ENCODE assay signal across 10 mouse cellular contexts in genomic region chr5:104472371-104472770, GRCm38 (mm10). TPM values are rescaled to one million over a fixed set of nuclear protein-coding genes. Genes with fewer than 3 reads are reported as not detected.
A peak's percentile ranks its signal among the peaks of the same experiment; 100 is the strongest.
DNase-seq lines count a peak whose midpoint lies in the region; ATAC-seq and TF ChIP-seq lines count a peak whose summit lies in the region.
"Had no signal": no experiment of that assay in that cellular context is flagged by ENCODE, and none has a peak within 500 bp of the region (broad histone marks: within the 10 kb centered on the region; RNA-seq: fewer than 3 reads in every experiment).

No protein-coding gene starts in this region.

- H3K4me1 ChIP-seq in heart, adult 2 months (ENCODE audit: control insufficient read depth, insufficient read depth, low read length), result no peaks in the 10 kb centered on the region
- H3K4me1 ChIP-seq in heart, embryonic 12.5 days (replicated peaks), result no peaks in the 10 kb centered on the region
- H3K4me1 ChIP-seq in liver, embryonic 14.5 days (replicated peaks; ENCODE audit: control insufficient read depth in 2 of 2, insufficient read depth in 2 of 2, low read length in 1 of 2), result no peaks in the 10 kb centered on the region
- no peaks in the 10 kb centered on the region for H3K4me1 ChIP-seq in liver, embryonic 12.5 days
- no peaks in the 10 kb centered on the region for H3K4me1 ChIP-seq in forebrain, embryonic 10.5 days
- H3K4me1 ChIP-seq: embryonic facial prominence, embryonic 13.5 days; heart, embryonic 13.5 days had no signal

- ATAC-seq in heart, embryonic 12.5 days (ENCODE audit: insufficient number of reproducible peaks, low FRiP score), result no peak
- ATAC-seq in liver, embryonic 14.5 days (ENCODE audit: insufficient read depth), result no peak
- ATAC-seq in liver, embryonic 12.5 days, result no peak

- no peak for TF ChIP-seq POLR2A in heart, adult 2 months (IDR thresholded peaks at IDR 0.05; ENCODE audit: insufficient read depth, low read depth, low read length)

- no peaks in the 10 kb centered on the region for H3K36me3 ChIP-seq in heart, adult 2 months (ENCODE audit: control insufficient read depth, insufficient read depth, low read length)
- H3K36me3 ChIP-seq in heart, embryonic 12.5 days, result peaks cover 50% of the 10 kb centered on the region
- no peaks in the 10 kb centered on the region for H3K36me3 ChIP-seq in liver, embryonic 14.5 days (replicated peaks; ENCODE audit: control insufficient read depth, insufficient read depth, low read depth)
- peaks cover 20% of the 10 kb centered on the region for H3K36me3 ChIP-seq in liver, embryonic 12.5 days
- peaks cover 58% of the 10 kb centered on the region for H3K36me3 ChIP-seq in forebrain, embryonic 10.5 days (replicated peaks)

- no peaks in the 10 kb centered on the region for H3K27me3 ChIP-seq in heart, adult 2 months (ENCODE audit: control insufficient read depth, insufficient read depth, low read length)
- H3K27me3 ChIP-seq in heart, embryonic 12.5 days (replicated peaks), result no peaks in the 10 kb centered on the region
- no peaks in the 10 kb centered on the region for H3K27me3 ChIP-seq in liver, embryonic 14.5 days (ENCODE audit: control insufficient read depth, insufficient read depth, low read length)
- H3K27me3 ChIP-seq in liver, embryonic 12.5 days (replicated peaks), result no peaks in the 10 kb centered on the region
- H3K27me3 ChIP-seq in forebrain, embryonic 10.5 days (ENCODE audit: poor library complexity, severe bottlenecking), result no peaks in the 10 kb centered on the region
- H3K27me3 ChIP-seq: embryonic facial prominence, embryonic 13.5 days; heart, embryonic 13.5 days had no signal

- H3K4me3 ChIP-seq in heart, adult 2 months, result no peak overlapping the region
- H3K4me3 ChIP-seq in heart, embryonic 12.5 days, result no peak overlapping the region
- H3K4me3 ChIP-seq in liver, embryonic 14.5 days (ENCODE audit: insufficient read depth in 1 of 2, low read depth in 2 of 2, low read length in 2 of 2), result no peak overlapping the region
- H3K4me3 ChIP-seq in liver, embryonic 12.5 days, result no peak overlapping the region
- H3K4me3 ChIP-seq in forebrain, embryonic 10.5 days, result no peak overlapping the region
- H3K4me3 ChIP-seq: embryonic facial prominence, embryonic 13.5 days; heart, embryonic 13.5 days had no signal

- TF ChIP-seq EP300 in heart, adult 2 months (IDR thresholded peaks at IDR 0.05; ENCODE audit: insufficient read depth, low read depth, low read length), result no peak
- TF ChIP-seq EP300 in liver, embryonic 14.5 days (IDR thresholded peaks at IDR 0.05; ENCODE audit: low read depth), result no peak

- WGBS in heart, adult 2 months, result 94% methylated on average over 8 of the region's 8 CpGs
- 90% methylated on average over 8 of the region's 8 CpGs for WGBS in heart, embryonic 12.5 days
- WGBS in liver, embryonic 14.5 days (ENCODE audit: insufficient replicate concordance), result 83% methylated on average over 8 of the region's 8 CpGs
- 84% methylated on average over 8 of the region's 8 CpGs for WGBS in liver, embryonic 12.5 days (ENCODE audit: insufficient replicate concordance)
- 91% methylated on average over 8 of the region's 8 CpGs for whole genome bisulfite sequencing in forebrain, embryonic 10.5 days

- H3K9me3 ChIP-seq in heart, embryonic 12.5 days (replicated peaks), result no peaks in the 10 kb centered on the region
- no peaks in the 10 kb centered on the region for H3K9me3 ChIP-seq in liver, embryonic 14.5 days (ENCODE audit: control insufficient read depth, low read length)
- H3K9me3 ChIP-seq in liver, embryonic 12.5 days (replicated peaks), result no peaks in the 10 kb centered on the region
- no peaks in the 10 kb centered on the region for H3K9me3 ChIP-seq in forebrain, embryonic 10.5 days
- H3K9me3 ChIP-seq: embryonic facial prominence, embryonic 13.5 days; heart, embryonic 13.5 days had no signal

- DNase-seq in heart, adult 2 months, result no peak
- DNase-seq in liver, embryonic 14.5 days (ENCODE audit: low read depth in 3 of 3, low spot score in 3 of 3), result no peak
- DNase-seq in MEL-GATA-1-ER (ENCODE audit: extremely low read depth, low read depth), result peak; percentile 1
- DNase-seq in lung, postnatal 36 days, result peak; percentile 21
- DNase-seq in forebrain, embryonic 10.5 days (ENCODE audit: extremely low spot score, low spot score), result no peak
- no peak for DNase-seq in spleen, adult 12 weeks (ENCODE audit: low spot score)

- H3K4me2 ChIP-seq in heart, embryonic 12.5 days, result no peak overlapping the region
- no peak overlapping the region for H3K4me2 ChIP-seq in liver, embryonic 14.5 days (ENCODE audit: low read depth)
- no peak overlapping the region for H3K4me2 ChIP-seq in liver, embryonic 12.5 days
- H3K4me2 ChIP-seq: embryonic facial prominence, embryonic 13.5 days; heart, embryonic 13.5 days had no signal

- H3K9ac ChIP-seq in heart, adult 2 months (ENCODE audit: low read depth, low read length), result no peak overlapping the region
- no peak overlapping the region for H3K9ac ChIP-seq in heart, embryonic 12.5 days
- H3K9ac ChIP-seq in liver, embryonic 14.5 days (replicated peaks), result no peak overlapping the region
- no peak overlapping the region for H3K9ac ChIP-seq in liver, embryonic 12.5 days
- H3K9ac ChIP-seq: embryonic facial prominence, embryonic 13.5 days; heart, embryonic 13.5 days had no signal

- no peak overlapping the region for H3K27ac ChIP-seq in heart, adult 2 months
- H3K27ac ChIP-seq in heart, embryonic 12.5 days (ENCODE audit: poor library complexity, severe bottlenecking), result no peak overlapping the region
- no peak overlapping the region for H3K27ac ChIP-seq in liver, embryonic 14.5 days
- H3K27ac ChIP-seq in liver, embryonic 12.5 days, result no peak overlapping the region
- H3K27ac ChIP-seq in forebrain, embryonic 10.5 days, result no peak overlapping the region
- H3K27ac ChIP-seq: embryonic facial prominence, embryonic 13.5 days; heart, embryonic 13.5 days had no signal

- intact Hi-C loops in heart, adult 2 months (cut with DNase I), result no loop called here

- peak; percentile 67 for TF ChIP-seq CTCF in heart, adult 2 months (IDR thresholded peaks at IDR 0.05)
- TF ChIP-seq CTCF in liver, embryonic 14.5 days (IDR thresholded peaks at IDR 0.05; ENCODE audit: low read depth), result peak; percentile 21; the same call in 1 of the 2 replicates

- peaks cover 6% of the 10 kb centered on the region for H3K79me2 ChIP-seq in heart, adult 2 months (replicated peaks; ENCODE audit: control insufficient read depth, insufficient read depth, low read length)

RNA-seq across cellular contexts. Expression of gene Pkd2, which starts 13.1 kb away (rescaled TPM):
- 10 to 100 TPM; 21.0 to 21.1 TPM for total RNA-seq in heart, adult 2 months (2021)
- polyA plus RNA-seq in heart, adult 2 months (2012; rRNA removed), result 12.0 and 21.8 TPM in 2 replicates
- polyA plus RNA-seq in heart, embryonic 12.5 days (2016; fragmentation: Nextera tagmentation; extraction: Ambion mirVana), result 16.4 and 16.7 TPM in 2 replicates
- 1.8 and 2.4 TPM in 2 replicates for polyA plus RNA-seq in liver, embryonic 14.5 days (2012; rRNA removed)
- 0.90 and 1.4 TPM in 2 replicates for polyA plus RNA-seq in liver, embryonic 14.5 days (2014; fragmentation: Nextera tagmentation; extraction: Ambion mirVana)
- polyA plus RNA-seq in liver, embryonic 12.5 days (2016; fragmentation: Nextera tagmentation; extraction: Ambion mirVana), result 4.1 and 4.3 TPM in 2 replicates
- 7.4 and 7.7 TPM in 2 replicates for polyA plus RNA-seq in forebrain, embryonic 10.5 days (2016; fragmentation: Nextera tagmentation; extraction: Ambion mirVana)

RNA-seq across cellular contexts. Expression of gene BC005561, which starts 35.8 kb away (rescaled TPM):
- total RNA-seq in heart, adult 2 months (2021), result 1 to 10 TPM; 3.9 to 4.0 TPM
- 0.61 and 1.3 TPM in 2 replicates for polyA plus RNA-seq in heart, adult 2 months (2012; rRNA removed)
- 8.4 and 8.6 TPM in 2 replicates for polyA plus RNA-seq in heart, embryonic 12.5 days (2016; fragmentation: Nextera tagmentation; extraction: Ambion mirVana)
- 0.26 and 0.81 TPM in 2 replicates for polyA plus RNA-seq in liver, embryonic 14.5 days (2012; rRNA removed)
- polyA plus RNA-seq in liver, embryonic 14.5 days (2014; fragmentation: Nextera tagmentation; extraction: Ambion mirVana), result 1.8 and 2.2 TPM in 2 replicates
- polyA plus RNA-seq in liver, embryonic 12.5 days (2016; fragmentation: Nextera tagmentation; extraction: Ambion mirVana), result 5.0 and 5.2 TPM in 2 replicates
- 11.1 and 12.7 TPM in 2 replicates for polyA plus RNA-seq in forebrain, embryonic 10.5 days (2016; fragmentation: Nextera tagmentation; extraction: Ambion mirVana)

RNA-seq across cellular contexts. Expression of gene Spp1, which starts 37.5 kb away (rescaled TPM):
- total RNA-seq in heart, adult 2 months (2021), result under 1 TPM; 0.36 to 0.39 TPM
- polyA plus RNA-seq in heart, adult 2 months (2012; rRNA removed), result 1.7 and 2.1 TPM in 2 replicates
- 2.0 and 2.2 TPM in 2 replicates for polyA plus RNA-seq in heart, embryonic 12.5 days (2016; fragmentation: Nextera tagmentation; extraction: Ambion mirVana)
- polyA plus RNA-seq in liver, embryonic 14.5 days (2012; rRNA removed), result 2.2 and 3.8 TPM in 2 replicates
- 5.6 and 6.5 TPM in 2 replicates for polyA plus RNA-seq in liver, embryonic 14.5 days (2014; fragmentation: Nextera tagmentation; extraction: Ambion mirVana)
- 2.0 and 2.6 TPM in 2 replicates for polyA plus RNA-seq in liver, embryonic 12.5 days (2016; fragmentation: Nextera tagmentation; extraction: Ambion mirVana)
- 1.6 and 1.7 TPM in 2 replicates for polyA plus RNA-seq in forebrain, embryonic 10.5 days (2016; fragmentation: Nextera tagmentation; extraction: Ambion mirVana)

Comparison
In these comparisons a context has a peak if more than half of its experiments do, and no peak if none do; other contexts are left out.
1. DNase-seq: peak in MEL-GATA-1-ER (single experiment) and lung, postnatal 36 days (single experiment); none in heart, adult 2 months (0 of 2), liver, embryonic 14.5 days (0 of 3), forebrain, embryonic 10.5 days (single experiment) and spleen, adult 12 weeks (single experiment).